Mouse (Mus musculus) heart, adult 11 months (tissue): Measurements from ENCODE around the gene Prrc2c.
A peak's percentile ranks its signal among the peaks of the same experiment; 100 is the strongest.
"Not testable (repeated sequence)": the region's sequence is repeated elsewhere in the genome, so short reads cannot be mapped to it uniquely, and the experiment has no call there.

Experiments
- DNase-seq: peaks from one replicate; pipeline ENCODE4 v3.0.0; 2022

Prrc2c gene

DNA sequence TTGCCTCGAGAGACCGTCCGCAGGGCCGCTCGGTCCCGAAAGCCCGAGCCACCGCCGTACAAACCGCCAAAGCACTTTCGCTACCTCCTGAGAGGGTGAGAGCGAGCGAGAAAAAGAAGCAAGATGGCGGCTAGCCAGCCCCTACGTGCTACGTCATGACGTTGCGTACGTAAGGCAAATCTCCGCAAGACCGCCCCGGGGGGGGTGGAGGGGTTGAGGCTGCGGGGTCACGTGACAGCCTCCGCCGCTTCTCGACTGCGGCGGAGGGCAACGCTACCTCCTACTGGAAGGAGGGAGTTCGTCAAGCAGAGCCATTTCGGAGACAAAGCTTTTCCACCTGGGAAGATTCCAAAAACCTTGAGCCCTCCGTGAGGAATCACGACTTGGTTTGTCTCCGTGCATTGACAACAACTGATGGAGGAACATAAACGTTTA, at the start of gene Prrc2c:
TSS of gene Prrc2c (minus strand) at position 156 of the 435 bp plus-strand sequence.
- peak; percentile 100 for DNase-seq

DNA sequence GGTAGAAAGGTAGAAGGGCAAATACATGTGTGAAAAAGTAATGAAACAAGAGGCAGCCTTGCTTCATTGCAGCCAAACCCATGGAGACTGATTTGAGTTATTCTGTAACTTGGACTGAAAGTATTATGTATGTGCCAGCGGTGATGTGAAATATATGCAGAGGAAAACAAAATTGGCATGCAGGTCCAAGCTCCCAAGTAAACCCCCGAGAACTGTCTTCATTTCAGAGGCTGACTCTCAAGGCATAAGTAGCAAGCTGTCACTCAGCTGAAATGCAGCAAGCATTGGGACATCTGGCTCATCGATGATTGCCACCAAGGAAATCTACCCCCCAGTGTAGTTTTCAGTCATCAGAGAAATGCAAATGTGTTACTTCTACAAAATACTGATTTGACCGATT, 44.9 kb upstream of the Prrc2c start:
- no peak for DNase-seq

DNA sequence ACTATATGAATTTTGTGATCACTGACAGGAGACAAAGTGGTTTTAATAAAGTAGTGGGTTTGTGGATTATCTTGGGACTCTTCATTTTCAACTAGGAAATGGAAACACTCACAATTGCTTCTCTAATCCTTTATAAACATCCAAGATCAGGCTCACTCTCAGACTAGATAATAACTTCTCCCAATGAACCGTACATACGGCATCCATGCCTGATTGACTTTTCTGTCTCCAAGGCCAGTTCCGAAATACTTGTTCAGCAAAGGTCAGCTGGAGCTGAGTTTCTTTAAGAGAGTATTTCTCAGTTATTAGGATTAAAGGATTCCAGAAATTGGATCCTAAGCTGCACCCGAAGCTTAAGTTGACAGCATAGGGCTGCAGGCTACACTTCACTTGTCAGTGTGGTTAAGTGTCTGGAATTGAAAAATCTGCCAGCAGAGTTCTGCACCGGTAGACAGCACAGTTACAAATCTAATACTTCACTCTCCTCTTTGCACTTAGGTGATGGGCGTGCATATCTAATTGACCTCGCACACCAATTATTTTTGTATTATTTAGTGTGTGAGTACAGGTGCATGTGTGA, 43.4 kb upstream of the Prrc2c start:
- no peak for DNase-seq

DNA sequence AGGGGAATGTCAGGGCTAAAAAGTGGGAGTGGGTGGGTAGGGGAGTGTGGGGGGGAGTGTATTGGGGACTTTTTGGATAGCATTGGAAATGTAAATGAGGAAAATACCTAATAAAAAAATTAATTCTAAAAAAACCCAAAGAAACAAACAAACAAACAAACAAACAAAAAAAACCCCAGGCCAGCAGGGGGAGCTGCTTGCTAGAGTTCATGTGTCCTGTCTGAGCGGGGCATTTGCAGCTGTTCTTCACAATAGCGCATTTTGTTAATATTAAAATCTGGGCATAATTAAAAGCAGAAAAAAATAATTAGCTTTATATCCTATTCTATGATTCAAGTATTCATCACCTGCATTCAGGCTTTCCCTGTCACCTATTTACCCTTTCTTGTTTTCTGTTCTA, 40.7 kb upstream of the Prrc2c start:
- DNase-seq, result not testable (repeated sequence)

DNA sequence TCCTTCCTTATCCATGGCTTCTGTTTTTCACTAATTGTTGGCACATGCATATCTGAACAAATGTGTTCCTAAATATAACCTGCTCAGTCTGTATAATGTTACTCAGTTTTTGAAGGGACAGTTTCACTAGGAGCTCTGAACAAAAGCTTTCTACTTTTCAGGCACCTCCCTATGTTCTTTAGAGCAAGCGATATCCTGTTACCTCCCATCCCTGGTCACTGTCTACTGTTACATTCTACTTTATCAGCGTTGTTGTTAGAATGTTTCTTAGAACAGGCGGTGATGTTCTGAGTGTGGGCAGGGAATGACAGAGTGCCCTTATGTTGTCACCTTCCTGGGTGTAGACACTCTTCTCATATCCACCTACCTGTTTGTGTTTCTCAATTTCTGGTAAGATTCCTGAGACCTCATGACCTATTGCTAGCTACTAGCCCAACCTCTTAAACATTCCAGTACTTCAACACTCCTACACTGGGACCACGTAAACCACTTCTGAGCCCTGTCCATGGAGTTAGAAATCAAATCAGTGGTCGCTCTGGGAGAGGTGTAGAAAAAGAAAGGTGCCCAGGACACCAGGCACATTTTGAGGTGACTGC, 37.7 kb upstream of the Prrc2c start:
- no peak for DNase-seq

DNA sequence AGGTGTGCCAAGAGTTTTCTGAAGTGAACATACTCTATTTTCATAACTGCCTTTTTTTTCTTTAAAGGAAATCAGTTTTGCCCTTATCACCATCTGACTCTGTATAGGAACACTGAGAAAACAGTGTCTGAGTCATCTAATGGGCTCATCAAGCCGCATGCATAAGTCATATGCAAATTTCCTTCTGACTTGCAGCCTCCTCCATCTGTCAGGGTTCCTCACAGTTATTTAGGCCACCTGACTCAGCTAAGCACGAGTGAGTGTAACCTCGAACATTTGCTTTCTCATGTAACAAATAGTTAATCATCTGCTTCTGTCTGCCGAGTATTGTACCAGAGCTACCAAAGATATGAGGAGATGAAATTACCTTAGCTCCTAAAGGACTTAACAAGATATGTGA, 33.3 kb upstream of the Prrc2c start:
- DNase-seq, result no peak

DNA sequence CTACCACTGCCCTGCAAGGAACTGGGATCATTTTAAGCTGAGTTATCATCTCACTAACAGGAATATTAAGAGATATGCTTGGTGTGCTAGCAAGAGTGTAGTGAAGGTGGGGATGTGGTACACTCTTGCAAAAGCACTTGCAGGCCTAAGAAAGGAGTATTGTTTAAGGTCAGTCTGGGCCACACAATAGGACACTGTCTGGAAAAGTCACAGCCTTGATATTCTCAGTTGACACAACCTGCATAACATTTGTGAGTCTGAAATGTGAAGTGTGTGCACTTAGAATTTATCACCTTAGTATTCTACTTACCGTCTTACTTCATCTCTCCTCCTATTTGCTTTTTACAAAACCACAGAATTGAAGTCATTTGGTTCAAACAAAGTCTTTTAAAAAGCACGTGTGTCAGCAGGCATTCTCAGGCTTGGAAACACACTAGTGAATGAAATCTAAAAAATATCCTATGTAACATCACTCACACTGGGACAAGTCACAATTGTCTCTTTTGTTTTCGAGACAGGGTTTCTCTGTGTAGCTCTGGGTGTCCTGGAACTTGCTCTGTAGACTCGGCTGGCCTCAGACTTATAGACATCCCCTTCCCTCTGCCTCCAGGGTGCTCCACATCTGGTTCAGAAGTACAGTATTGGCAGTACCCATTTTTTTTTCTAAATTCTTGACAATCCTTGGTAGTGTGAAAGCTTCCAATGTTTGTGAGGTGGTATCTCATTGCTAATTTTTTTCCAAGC, 31.4 kb upstream of the Prrc2c start:
- DNase-seq, result no peak

DNA sequence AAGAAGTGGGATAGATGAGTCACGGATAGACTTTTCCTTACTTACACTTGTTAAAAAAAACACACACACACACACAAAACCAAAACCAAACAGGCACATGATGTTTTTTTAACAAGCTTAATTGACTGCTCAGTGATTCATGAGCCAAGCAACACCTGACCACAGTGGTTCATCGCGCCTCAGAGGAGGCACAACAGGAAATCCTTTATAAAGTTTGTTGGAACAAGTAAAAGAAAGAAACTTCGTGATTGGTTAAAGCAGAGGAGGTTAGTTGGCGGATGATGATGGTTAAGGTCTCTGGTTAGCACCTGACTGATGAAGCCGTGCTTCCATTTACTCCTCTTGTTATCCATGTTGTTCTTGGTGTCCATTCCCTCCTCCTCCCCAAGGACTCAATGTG, 11.7 kb upstream of the Prrc2c start:
- no peak for DNase-seq

DNA sequence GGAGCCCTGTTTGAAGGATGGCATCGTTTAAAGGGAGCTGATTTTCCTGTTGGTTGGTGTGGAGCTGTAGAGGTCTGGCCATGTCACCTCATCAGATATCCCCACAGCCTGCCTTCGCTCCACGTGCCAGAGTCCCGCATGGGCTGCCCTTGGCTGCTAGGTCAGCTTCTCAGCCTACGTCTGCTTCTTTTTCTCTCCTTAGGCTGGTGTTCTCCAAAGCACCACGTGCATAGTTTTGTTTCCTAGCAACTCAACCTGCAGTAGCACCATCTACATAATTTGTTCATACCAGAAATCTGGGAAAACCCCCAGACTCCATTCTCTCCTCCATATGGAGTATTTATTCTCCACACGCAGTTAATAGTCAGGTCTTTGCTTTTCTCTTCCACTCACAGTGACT, 9.3 kb upstream of the Prrc2c start:
- DNase-seq, result no peak

DNA sequence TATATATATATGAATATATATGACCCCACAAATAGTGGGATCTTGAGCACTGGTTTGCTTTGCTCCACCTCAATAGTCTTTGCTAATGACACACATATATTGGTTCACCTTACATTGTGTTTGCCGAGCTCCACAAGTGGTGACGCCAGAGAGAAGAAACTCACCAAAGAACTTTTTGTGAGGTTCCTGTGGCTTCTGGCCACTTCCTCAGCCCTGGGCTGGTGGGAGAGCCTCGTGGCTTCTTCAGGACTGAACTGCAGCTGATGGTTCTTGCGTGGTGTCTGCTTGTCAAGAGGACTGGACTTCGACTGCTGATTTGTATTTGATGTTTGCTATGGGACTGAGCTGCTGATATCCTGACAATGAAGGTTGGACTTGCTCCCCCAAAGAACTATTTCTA, 8.4 kb upstream of the Prrc2c start:
- DNase-seq, result peak; percentile 68

DNA sequence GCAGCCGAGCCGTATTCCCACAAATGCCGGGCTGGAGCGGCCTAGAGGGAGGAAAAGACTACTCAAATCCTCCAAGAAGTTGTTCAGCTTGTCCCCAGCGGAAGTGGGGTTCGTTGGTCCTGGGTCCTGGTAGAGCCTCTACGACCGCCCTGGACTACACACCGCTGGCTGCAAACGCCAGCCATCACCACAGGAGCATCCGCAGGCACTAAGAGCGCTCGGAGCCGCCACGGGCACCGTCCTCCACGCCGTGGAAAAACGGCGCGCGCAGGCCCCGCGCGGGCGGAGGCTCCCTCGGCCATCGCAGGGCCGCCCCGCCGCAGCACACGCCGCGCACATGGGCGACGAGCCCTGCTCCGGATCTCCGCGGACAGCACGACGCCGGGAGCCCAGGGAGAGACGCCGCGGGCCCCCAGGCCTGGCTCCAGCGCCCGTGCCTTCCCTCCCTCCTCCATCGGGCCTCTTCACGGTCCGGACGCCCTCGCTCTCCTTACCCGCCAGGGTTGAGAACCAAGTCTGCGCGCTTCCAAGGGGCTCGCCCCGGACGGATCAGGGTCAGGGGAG, 443 bp downstream of the Prrc2c start:
- DNase-seq, result peak; percentile 94

DNA sequence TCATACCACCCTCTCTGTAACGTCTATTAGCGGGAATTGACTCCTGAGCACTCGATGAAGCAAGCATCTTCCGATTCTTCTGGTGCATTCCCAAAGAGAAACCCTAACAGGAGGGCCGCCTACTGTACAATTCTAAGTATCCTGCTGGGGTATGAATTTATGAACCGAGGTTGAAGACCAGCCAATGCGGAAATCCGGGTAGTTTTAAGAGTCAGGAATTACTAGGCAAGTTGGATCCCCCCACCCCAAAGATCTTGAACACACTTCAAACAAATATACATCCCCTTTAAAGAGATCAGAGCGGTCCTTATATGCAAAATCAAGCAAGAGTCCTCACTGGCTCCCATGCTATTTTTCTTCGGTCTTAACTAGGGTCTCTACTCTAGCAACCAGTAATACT, 950 bp downstream of the Prrc2c start:
- DNase-seq, result peak; percentile 91

DNA sequence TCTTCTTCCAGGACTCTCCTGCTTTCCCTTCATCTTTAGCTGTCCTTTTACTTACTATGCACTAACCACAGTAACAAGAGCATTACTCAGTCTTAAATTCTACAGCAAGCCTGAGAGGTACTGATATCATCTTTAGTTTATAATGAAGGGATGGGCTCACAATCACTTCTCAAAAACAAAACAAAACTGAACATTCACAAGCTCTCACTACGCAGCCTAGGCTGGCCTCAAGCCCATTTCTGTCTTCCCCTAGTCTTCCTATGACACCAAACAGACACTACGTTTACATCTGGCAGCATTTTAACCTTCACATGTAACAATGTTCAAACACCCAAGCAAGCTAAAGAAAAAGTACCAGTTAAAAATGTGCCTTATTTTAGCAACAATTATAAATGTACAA, 1.9 kb downstream of the Prrc2c start:
- DNase-seq, result no peak

DNA sequence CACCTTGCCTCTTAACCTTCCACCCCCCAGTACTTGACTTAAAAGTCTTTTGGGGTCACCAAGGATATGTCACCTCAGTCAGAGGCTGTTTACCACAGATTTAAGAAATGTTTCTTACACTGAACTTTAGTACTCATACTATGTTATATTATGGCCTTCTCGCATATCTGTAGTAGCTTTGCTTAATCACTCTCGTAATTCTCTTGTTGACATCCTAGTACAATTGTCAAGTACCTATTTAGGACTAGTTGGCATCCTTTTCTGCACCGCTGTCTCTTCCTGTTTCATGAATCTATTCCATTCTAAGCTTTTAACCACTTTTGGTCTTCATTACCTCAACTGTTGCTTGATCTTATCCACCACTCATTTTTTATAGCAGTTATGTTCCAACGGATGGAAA, 5.3 kb downstream of the Prrc2c start:
- DNase-seq, result no peak

DNA sequence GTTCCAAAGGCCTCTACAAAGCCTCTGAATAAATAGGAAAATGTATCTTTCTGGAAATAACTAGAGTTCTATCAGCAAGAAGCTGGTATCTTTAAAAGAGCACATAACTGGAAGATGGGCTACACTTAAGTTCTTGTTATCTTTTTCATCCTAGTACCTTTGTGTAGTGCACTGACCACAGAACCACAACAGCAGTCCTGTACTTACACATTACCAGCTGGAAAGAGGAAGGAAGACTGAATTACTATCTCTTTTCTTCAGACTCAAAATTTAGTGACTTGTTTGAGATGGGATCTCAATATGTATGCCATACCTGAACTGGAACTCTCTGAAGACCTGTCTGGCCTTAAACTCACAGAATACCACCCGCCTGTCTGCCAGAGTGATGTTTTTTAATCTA, 6.1 kb downstream of the Prrc2c start:
- no peak for DNase-seq

DNA sequence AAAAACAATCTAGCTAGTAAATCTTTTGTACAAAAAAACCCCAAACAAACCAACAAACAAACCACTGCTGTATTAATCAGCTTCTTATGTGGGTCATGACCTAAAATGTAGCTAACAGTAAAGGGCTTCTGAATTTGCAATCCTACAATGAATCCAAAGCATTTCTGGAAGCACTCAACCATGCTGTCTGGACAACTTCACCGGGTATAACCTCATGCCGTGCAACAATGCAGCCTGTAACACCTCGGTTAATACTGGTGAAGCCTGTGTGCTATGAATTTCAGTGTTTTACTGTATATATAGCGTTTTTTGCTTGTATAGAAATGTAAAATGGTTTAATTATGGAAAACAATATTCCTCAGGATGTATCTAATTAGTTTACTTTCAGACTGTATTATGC, 8.3 kb downstream of the Prrc2c start:
- no peak for DNase-seq

DNA sequence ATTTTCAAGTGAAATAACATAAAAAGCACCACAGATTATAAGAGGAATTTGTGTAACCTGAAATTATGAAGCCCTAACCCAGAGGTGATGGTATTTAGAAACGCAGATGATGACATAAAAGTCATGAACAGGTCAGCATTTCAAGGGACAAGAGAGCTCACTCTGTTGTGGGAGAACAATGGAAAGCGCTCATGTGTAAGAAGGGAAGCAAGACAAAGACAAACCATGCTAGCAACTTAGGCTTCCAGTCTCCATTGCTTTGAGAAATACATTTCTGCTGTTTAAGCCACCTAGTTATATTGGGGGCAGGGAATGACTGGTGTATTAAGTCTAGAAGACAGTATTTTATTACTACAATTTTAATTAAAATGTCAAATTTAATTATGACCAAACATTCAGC, 10.9 kb downstream of the Prrc2c start:
- DNase-seq, result no peak

DNA sequence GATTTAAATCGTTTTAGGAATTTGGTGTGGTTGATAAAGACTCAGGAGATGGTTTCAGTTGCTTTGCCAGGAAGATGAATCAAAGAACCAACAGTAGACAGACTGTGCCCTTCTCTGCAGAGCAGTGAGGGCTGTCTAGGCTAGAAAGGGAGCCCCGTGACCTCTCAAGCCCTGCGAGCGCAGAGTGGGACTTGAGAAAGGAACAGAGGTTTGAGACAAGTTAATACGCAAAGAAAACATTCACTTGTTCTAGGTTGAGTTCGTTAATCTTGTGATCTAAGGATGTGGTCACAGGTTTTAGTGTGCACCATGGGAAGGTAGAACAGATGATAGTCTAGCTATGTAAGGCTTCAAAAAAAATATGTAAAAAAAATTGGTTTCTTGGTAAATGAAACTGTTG, 12.4 kb downstream of the Prrc2c start:
- no peak for DNase-seq

DNA sequence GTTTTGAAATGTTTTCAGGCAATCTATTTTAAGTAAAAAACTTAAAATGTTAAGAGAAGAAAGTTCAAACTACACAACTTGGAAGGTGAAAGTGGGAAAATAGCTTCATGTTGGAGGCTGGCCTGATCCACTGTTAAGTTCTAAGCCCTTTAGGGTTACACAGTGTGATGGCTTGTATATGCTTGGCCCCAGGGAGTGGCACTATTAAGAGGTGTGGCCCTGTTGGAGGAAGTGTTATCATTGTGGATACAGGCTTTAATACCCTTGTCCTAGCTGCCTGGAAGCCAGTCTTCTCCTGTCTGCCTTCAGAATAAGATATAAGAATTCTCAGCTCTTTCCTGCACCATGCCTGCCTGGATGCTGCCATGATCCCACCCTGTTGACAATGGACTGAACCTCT, 16.7 kb downstream of the Prrc2c start:
- no peak for DNase-seq

DNA sequence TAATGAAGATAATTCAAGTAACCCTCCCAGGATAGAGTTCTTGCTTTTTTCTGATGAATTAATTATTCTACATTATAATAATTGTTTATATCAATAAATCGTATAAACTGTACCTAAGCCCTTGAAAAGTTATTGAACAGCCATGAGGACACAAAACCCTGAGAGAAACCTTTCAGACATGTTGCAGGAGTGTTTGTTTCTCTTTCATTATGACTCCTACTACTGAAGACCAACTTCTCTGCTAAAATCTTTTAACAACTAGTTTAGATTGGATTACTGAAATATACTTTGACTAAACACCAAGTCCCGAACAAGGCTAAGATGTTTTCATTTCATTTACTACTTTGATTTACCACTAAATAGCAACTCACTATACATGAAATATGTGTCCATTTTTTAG, 19.7 kb downstream of the Prrc2c start:
- DNase-seq, result no peak

DNA sequence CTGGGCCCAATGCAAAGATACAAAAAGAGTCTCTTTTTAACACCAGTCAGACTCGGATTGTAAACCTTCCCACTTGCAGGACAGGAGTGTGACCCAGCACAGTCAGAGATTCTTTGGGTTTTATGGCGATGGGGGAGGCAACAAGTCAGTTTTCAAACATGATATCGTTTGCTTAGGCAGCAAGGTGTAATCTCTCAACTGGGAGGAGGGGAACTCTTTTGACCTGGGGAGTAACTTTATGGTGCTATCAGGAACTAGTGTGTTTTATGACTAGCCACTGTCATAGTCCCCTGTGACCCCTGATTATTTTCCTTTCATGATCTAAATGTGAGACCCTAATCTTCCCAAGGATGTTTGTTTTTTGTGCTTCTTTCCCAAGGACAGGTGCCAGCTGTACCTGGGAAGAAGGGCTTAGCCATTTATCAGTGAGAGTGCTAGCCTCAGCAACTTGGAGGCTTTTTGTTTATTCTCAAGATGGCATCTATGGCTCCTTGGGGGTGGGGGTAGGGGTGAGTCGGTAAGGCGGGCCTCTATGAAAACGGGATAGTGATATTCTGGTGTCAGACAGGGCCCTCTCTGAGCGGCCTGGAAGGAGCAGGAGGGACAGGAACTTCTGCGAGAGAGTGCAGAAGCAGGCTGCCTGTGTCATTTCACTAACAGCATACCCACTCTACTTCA, 39.8 kb downstream of the Prrc2c start:
- DNase-seq, result no peak

DNA sequence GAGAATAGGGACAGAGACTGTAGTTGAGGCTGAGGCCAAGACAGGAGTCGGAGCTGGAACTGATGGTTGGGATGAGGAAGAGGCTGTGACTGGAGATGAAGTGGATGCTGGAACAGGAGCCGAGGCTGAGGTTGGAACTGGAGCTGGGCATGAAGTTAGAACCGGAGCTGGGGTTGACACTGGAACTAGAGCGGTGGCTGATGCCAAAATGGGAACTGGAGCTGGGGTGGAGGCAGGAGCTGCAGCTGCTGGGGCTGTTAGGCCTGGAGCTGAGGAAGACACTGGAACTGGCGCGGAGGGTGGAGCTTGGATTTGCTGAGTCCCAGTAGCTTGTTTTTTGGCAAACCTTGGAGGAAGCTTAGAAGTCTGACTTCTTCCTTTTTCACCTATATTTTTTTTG, 42.5 kb downstream of the Prrc2c start:
- peak; percentile 88 for DNase-seq

DNA sequence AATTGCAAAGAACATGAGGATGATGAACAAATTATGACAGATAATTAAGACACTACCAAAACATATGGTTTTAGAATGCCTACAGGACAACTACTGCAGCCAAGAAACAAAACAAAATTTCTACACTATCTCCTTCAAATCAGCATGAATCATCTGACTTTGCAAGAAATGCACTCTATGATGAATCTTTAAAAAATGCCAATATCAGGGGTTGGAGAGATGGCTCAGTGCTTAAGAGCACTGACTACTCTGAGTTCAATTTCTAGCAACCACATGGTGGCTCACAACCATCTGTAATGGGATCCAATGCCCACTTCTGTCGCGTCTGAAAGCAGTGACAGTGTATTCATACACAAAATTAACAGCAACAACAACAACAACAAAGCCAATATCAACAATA, 46.6 kb downstream of the Prrc2c start:
- DNase-seq, result no peak
